Comparison of ENCODE assay signal across 34 mouse cellular contexts in the genomic region with DNA sequence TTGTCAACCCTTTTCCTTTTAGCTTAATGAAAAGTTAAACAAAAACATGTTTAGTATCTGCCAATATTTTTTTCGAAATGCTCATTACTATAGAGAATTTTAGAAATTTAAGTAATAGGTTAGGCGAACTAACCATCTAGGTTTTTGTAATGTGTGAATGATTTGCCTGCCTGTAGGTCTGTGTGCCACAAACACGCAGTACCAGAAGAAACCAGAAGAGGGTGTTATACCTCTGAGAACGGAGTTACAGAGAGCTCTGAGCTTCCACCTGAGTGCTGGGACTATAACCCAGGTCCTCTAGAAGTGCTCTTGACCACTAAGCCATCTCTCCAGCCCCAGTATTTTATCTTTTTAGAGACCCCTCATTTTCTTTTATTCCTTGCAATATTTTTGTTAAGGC. TPM values are rescaled to one million over a fixed set of nuclear protein-coding genes. Genes with fewer than 3 reads are reported as not detected.
"Had no signal": no experiment of that assay in that cellular context is flagged by ENCODE, and none has a peak within 500 bp of the region (broad histone marks: within the 10 kb centered on the region; RNA-seq: fewer than 3 reads in every experiment).

No protein-coding gene starts in this region.

- DNase-seq: kidney, adult 18-20 months; kidney, adult 9 months; kidney, postnatal 25 days; left cerebral cortex, postnatal 4 days; liver, postnatal 0 days; lung, postnatal 14 days; lung, postnatal 4 days; right cerebral cortex, adult 18-20 months; right cerebral cortex, postnatal 14 days; right cerebral cortex, postnatal 4 days; thymus, adult 2 months; thymus, postnatal 14 days; thymus, postnatal 4 days had no signal

- H3K9ac ChIP-seq: limb, embryonic 12.5 days; limb, embryonic 15.5 days; liver, embryonic 14.5 days; liver, postnatal 0 days; lung, embryonic 15.5 days; midbrain, embryonic 12.5 days; midbrain, embryonic 15.5 days; neural tube, embryonic 13.5 days had no signal

- H3K27ac ChIP-seq: kidney, postnatal 0 days; limb, embryonic 12.5 days; limb, embryonic 15.5 days; liver, embryonic 14.5 days; lung, embryonic 15.5 days; midbrain, embryonic 12.5 days; midbrain, embryonic 15.5 days; neural tube, embryonic 13.5 days; stomach, postnatal 0 days had no signal

- H3K4me1 ChIP-seq: limb, embryonic 12.5 days; limb, embryonic 15.5 days; lung, embryonic 15.5 days; midbrain, embryonic 12.5 days; midbrain, embryonic 15.5 days; neural tube, embryonic 13.5 days had no signal

- H3K9me3 ChIP-seq: limb, embryonic 15.5 days; lung, embryonic 15.5 days; midbrain, embryonic 12.5 days; midbrain, embryonic 15.5 days had no signal

- ATAC-seq: liver, postnatal 0 days; midbrain, embryonic 15.5 days had no signal

- H3K4me2 ChIP-seq: limb, embryonic 12.5 days; limb, embryonic 15.5 days; liver, embryonic 11.5 days; lung, embryonic 15.5 days; midbrain, embryonic 12.5 days; midbrain, embryonic 15.5 days; neural tube, embryonic 13.5 days had no signal

- H3K36me3 ChIP-seq: limb, embryonic 12.5 days; limb, embryonic 15.5 days; lung, embryonic 15.5 days; midbrain, embryonic 12.5 days; midbrain, embryonic 15.5 days; neural tube, embryonic 13.5 days had no signal

- H3K27me3 ChIP-seq: limb, embryonic 15.5 days; lung, embryonic 15.5 days; midbrain, embryonic 15.5 days; neural tube, embryonic 13.5 days had no signal

- H3K4me3 ChIP-seq: limb, embryonic 12.5 days; limb, embryonic 15.5 days; lung, embryonic 15.5 days; midbrain, embryonic 12.5 days; midbrain, embryonic 15.5 days; myocyte; neural tube, embryonic 13.5 days had no signal

RNA-seq across cellular contexts. Expression of a gene that starts 23.9 kb away (rescaled TPM):
- total RNA-seq: layer of hippocampus, adult 8-10 months; layer of hippocampus, postnatal 14 days; left cerebral cortex, adult 8-10 months; left cerebral cortex, postnatal 14 days; left cerebral cortex, postnatal 4 days; megakaryocyte progenitor cell, adult 5-6 weeks; megakaryocyte-erythroid progenitor cell, adult 5-6 weeks; monocyte, adult 5-6 weeks; neutrophil, adult 5-6 weeks had no signal
- polyA plus RNA-seq: large intestine, adult 2 months; liver, postnatal 0 days; lung, embryonic 15.5 days; myocyte; stomach, embryonic 14.5 days; stomach, postnatal 0 days; thymus, adult 2 months had no signal

RNA-seq across cellular contexts. Expression of a gene that starts 32.7 kb away (rescaled TPM):
- total RNA-seq: layer of hippocampus, adult 8-10 months; layer of hippocampus, postnatal 14 days; left cerebral cortex, adult 8-10 months; left cerebral cortex, postnatal 14 days; left cerebral cortex, postnatal 4 days; megakaryocyte progenitor cell, adult 5-6 weeks; megakaryocyte-erythroid progenitor cell, adult 5-6 weeks; monocyte, adult 5-6 weeks; neutrophil, adult 5-6 weeks had no signal
- polyA plus RNA-seq: kidney, postnatal 0 days; large intestine, adult 2 months; liver, postnatal 0 days; lung, embryonic 15.5 days; midbrain, embryonic 12.5 days; myocyte; stomach, embryonic 14.5 days; stomach, postnatal 0 days had no signal

RNA-seq across cellular contexts. Expression of a gene that starts 39.4 kb away (rescaled TPM):
- total RNA-seq: layer of hippocampus, adult 8-10 months; layer of hippocampus, postnatal 14 days; left cerebral cortex, adult 8-10 months; left cerebral cortex, postnatal 14 days; left cerebral cortex, postnatal 4 days; megakaryocyte progenitor cell, adult 5-6 weeks; megakaryocyte-erythroid progenitor cell, adult 5-6 weeks; monocyte, adult 5-6 weeks; neutrophil, adult 5-6 weeks had no signal
- polyA plus RNA-seq: large intestine, adult 2 months; liver, postnatal 0 days; lung, embryonic 15.5 days; midbrain, embryonic 12.5 days; midbrain, embryonic 15.5 days; myocyte; stomach, embryonic 14.5 days; stomach, postnatal 0 days; thymus, adult 2 months had no signal

RNA-seq across cellular contexts. Expression of a gene that starts 43.9 kb away (rescaled TPM):
- total RNA-seq: layer of hippocampus, adult 8-10 months; layer of hippocampus, postnatal 14 days; left cerebral cortex, adult 8-10 months; left cerebral cortex, postnatal 14 days; left cerebral cortex, postnatal 4 days; megakaryocyte progenitor cell, adult 5-6 weeks; megakaryocyte-erythroid progenitor cell, adult 5-6 weeks; monocyte, adult 5-6 weeks; neutrophil, adult 5-6 weeks had no signal
- polyA plus RNA-seq: large intestine, adult 2 months; liver, postnatal 0 days; lung, embryonic 15.5 days; midbrain, embryonic 12.5 days; midbrain, embryonic 15.5 days; myocyte; stomach, embryonic 14.5 days; stomach, postnatal 0 days; thymus, adult 2 months had no signal
